Mouse (Mus musculus): ENCODE data around the gene Pax6. TPM values are rescaled to one million over a fixed set of nuclear protein-coding genes. Genes with fewer than 3 reads are reported as not detected.
A peak's percentile ranks its signal among the peaks of the same experiment; 100 is the strongest.

Pax6 gene
- total RNA-seq, 2 experiments from 2014 or later = 8.4 to 8.5 TPM

DNA sequence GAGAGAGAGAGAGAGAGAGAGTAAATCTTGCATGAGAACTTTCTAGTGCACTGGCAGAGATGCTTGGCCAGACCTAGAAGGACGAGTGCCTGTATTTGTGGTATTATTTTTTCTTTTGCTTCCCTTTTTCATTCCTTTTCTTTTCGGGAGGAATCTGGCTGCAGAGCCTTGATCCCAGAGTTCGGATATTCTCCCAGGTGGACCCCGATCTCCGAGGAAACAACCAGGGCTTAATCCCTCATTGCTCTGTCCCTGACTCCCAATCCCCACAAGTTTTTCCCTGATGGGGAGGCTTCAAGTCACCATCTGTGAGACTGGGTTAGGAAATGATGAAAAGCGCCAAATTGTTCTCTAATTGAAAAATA is 2.0 kb downstream of the Pax6 start:
- DNase-seq (ENCODE audit: low spot score in 2 of 2) = no peak
- intact Hi-C loops (cut with DNase I) = loop anchor here (1.0 to 5.0 kb wide), 2 partner anchors 20 to 412 kb away; no protein-coding TSS in a partner anchor

- DNase-seq (ENCODE audit: low spot score in 2 of 2) = no peak
- intact Hi-C loops (cut with DNase I) = loop anchor here (5.0 kb wide), 1 partner anchor 411 kb away; no protein-coding TSS in a partner anchor
Measured at GRCm38 (mm10) chr2:105671116-105671797, 2.6 kb downstream of the Pax6 start.

- intact Hi-C loops (cut with DNase I) = loop anchor here (5.0 kb wide), 1 partner anchor 410 kb away; no protein-coding TSS in a partner anchor
Measured at GRCm38 (mm10) chr2:105671798-105672595, 3.3 kb downstream of the Pax6 start.

DNA sequence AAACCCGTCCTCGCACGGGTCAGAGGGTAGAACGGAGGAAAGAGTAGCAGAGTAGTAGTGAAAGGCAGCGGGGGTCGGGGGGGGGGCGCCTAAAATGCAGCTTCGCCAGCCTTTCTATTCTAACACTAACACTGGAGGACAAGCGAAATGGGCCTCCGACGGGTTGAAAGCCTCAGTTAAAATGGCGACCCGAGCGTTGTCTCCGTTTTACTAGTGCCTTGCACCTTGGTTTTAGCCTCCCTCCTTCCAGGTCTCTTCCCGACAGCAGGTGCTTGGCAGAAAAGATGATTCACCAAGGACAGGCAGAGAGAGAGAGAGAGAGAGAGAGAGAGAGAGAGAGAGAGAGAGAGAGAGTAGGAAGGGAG is 3.9 kb downstream of the Pax6 start:
- intact Hi-C loops (cut with DNase I) = loop anchor here (5.0 kb wide), 1 partner anchor 410 kb away; no protein-coding TSS in a partner anchor
- no peak for DNase-seq (ENCODE audit: low spot score in 2 of 2)

More at GRCm38 (mm10) chr2:105671798-105672595, 3.3 kb downstream of the Pax6 start:
- no peak for DNase-seq (ENCODE audit: low spot score in 2 of 2)

DNA sequence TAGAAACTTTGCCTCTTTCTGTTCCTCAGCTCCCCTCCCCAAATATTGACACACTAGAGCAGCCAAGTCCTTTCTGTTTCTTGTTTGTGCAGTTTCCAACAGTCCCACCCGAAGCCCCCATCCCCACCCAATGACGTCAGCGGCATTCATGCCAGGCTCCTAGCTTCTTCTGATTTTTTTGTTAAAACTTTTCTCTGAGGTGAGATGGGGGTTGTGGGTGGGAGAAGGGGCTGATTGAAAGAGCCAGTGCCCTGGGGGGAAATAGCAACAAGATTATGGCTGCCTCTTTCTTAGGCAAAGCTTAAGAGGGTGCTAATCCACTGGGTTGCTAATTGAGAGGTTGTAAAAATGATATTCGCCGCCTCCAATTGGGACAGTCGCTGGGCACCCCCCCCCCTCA is 4.4 kb downstream of the Pax6 start:
- DNase-seq (ENCODE audit: low spot score in 2 of 2) = no peak
- intact Hi-C loops (cut with DNase I) = loop anchor here (5.0 kb wide), 1 partner anchor 409 kb away; no protein-coding TSS in a partner anchor

- intact Hi-C loops (cut with DNase I) = loop anchor here (5.0 kb wide), 1 partner anchor 409 kb away; no protein-coding TSS in a partner anchor
- DNase-seq (ENCODE audit: low spot score in 2 of 2) = no peak
Measured at GRCm38 (mm10) chr2:105673631-105674060, 4.9 kb downstream of the Pax6 start.

GRCm38 (mm10) chr2:105674061-105674874 is 5.6 kb downstream of the Pax6 start:
- intact Hi-C loops (cut with DNase I) = loop anchor here (5.0 kb wide), 1 partner anchor 408 kb away; no protein-coding TSS in a partner anchor
- DNase-seq (ENCODE audit: low spot score in 2 of 2) = no peak

DNA sequence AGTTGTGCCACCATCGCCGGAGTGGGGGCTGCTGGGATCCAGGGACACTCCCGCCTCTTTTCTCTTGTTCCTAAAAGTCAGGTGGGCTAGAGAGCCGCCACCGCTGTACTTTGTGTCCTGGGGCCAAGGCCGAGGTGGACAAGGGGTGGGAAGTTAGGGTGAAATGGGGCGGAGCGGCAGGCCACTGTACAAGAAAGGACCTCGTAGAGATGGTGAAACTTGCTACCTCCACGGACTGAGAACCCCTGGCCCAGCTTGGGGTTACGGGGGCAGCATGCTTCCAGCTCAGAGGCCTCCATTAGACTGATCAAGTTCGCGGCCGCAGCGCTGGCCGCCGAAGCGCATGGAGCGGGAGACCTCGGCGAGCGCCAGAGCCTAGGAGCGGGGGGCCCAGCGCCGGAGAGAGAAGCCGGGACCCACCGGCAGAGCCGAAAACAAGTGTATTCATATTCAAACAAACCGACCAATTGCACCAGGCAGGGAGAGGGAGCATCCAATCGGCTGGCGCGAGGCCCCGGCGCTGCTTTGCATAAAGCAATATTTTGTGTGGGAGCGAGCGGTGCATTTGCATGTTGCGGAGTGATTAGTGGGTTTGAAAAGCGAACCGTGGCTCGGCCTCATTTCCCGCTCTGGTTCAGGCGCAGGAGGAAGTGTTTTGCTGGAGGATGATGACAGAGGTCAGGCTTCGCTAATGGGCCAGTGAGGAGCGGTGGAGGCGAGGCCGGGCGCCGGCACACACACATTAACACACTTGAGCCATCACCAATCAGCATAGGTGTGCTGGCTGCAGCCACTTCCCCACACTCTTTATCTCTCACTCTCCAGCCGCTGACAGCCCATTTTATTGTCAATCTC is 6.4 kb downstream of the Pax6 start:
- peak; percentile 62 to 82 for DNase-seq (ENCODE audit: low spot score in 2 of 2)
- intact Hi-C loops (cut with DNase I) = loop anchor here (5.0 kb wide), 1 partner anchor 407 kb away; no protein-coding TSS in a partner anchor

- intact Hi-C loops (cut with DNase I) = loop anchor here (2.0 kb wide), 1 partner anchor 547 kb away; no protein-coding TSS in a partner anchor
Measured at GRCm38 (mm10) chr2:105675730-105676079, 7.0 kb downstream of the Pax6 start.

GRCm38 (mm10) chr2:105676080-105676908 is 7.6 kb downstream of the Pax6 start:
- peak in 1 of 2 experiments; percentile 44 for DNase-seq (ENCODE audit: low spot score in 2 of 2)
- intact Hi-C loops (cut with DNase I) = loop anchor here (2.0 kb wide), 1 partner anchor 547 kb away; no protein-coding TSS in a partner anchor

More at GRCm38 (mm10) chr2:105675730-105676079, 7.0 kb downstream of the Pax6 start:
- DNase-seq (ENCODE audit: low spot score in 2 of 2) = no peak

- DNase-seq (ENCODE audit: low spot score in 2 of 2) = no peak
- intact Hi-C loops (cut with DNase I) = loop anchor here (2.0 kb wide), 1 partner anchor 548 kb away; no protein-coding TSS in a partner anchor
Measured at GRCm38 (mm10) chr2:105676909-105677433, 8.3 kb downstream of the Pax6 start.

DNA sequence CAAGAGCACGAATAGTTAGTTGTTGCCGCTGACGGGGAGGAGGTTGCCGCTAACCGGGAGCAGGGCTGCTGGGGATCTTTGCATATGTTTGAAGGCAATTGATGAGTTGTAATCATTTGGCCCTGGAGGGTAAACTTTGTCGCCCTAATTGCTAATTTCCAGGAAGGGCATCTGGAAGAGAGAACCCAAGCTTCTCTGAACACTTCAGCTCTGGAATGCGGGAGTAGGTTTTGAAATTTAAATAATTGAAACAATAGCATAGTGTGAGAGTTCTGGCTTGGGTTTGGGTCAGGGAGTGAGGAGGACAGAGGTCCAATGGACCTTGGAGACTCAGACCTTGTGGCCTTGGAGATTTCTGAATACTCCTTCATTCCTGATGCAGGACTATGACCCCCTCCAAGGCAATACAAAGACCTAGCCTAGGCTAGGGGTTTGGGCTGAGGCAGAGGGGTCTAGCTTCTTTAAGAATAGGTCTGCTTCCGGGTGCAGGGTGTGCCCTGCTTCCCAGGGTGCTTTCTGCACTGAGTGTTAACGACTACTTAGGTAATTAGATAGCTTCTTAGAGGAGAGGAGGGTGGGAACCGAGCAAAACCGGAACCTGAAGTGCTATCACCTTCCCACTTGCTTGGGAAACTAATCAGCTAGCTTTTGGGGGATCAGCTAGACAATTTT is 8.9 kb downstream of the Pax6 start:
- intact Hi-C loops (cut with DNase I) = loop anchor here (2.0 kb wide), 1 partner anchor 549 kb away; no protein-coding TSS in a partner anchor

DNA sequence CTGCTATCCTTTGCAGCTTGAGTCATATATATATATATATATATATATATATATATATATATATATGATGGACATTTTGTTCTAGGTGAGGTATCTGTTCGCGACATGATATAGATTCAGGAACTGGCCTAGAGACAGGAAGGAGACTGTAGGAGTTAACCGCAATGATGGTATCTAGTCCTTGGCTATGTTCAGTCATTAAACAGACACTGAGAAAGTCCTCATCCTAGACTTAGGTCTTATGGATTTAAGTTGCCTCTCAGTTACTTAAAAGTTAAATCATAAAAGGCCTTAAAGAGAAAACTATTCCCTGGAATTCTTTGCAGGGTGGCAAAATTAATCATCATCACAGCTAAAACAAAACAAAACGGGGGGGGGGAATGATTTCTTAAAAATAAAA is 9.6 kb downstream of the Pax6 start:
- intact Hi-C loops (cut with DNase I) = no loop called here
- no peak for DNase-seq (ENCODE audit: low spot score in 2 of 2)

More for the DNA sequence above, 8.9 kb downstream of the Pax6 start:
- DNase-seq (ENCODE audit: low spot score in 2 of 2) = no peak

- intact Hi-C loops (cut with DNase I) = no loop called here
- DNase-seq (ENCODE audit: low spot score in 2 of 2) = no peak
Measured at GRCm38 (mm10) chr2:105678880-105679321, 10.2 kb downstream of the Pax6 start.

- no peak for DNase-seq (ENCODE audit: low spot score in 2 of 2)
- intact Hi-C loops (cut with DNase I) = no loop called here
Measured at GRCm38 (mm10) chr2:105679331-105679730, 10.6 kb downstream of the Pax6 start.

DNA sequence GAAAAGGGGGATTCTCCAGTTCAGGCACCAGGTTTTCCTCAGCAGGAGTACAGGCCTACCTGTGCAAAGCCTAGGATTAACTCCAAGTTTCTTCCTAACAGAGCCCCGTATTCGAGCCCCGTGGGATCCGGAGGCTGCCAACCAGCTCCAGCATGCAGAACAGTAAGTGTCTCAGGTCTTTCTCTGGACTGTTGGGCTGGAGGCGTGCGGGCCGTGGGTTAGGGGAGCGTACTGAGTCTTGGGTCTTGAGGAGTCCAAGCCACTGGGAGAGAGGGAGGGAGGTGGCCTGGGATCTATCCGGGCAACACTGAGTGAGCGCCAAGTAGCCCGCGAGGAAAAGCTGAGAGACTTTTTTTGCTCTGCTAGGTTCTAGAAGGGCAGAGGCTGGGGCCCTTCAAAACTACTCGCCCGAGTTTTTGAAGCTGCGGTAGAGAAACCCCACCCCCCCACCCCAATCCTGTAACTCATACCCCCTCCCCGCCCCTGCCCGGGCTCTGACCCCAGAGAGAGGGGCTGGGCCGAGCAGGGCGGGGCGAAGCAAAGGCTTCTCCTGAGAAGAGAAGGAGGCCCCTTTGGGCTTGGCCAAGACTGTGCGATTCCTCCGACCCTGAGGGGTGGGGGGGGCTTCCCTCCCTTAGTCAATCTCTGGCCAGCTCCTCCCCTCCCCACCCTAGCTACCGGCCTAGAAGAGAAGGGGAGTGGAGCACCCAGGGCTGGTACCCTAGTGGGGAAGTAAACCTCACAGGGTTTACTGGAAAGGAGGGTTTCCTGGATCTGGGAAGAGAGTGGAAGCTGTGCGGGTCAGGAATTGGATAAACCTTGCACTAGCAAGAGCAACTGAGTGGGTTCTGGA is 11.7 kb downstream of the Pax6 start:
- no peak for DNase-seq (ENCODE audit: low spot score in 2 of 2)
- intact Hi-C loops (cut with DNase I) = no loop called here
